Mouse (Mus musculus): ENCODE data around the gene Zfp747. TPM values are rescaled to one million over a fixed set of nuclear protein-coding genes. Genes with fewer than 3 reads are reported as not detected.
"Not testable (repeated sequence)": the region's sequence is repeated elsewhere in the genome, so short reads cannot be mapped to it uniquely, and the experiment has no call there.

The Zfp747 gene
- polyA plus RNA-seq, 1 experiment: 15.0 TPM

DNA sequence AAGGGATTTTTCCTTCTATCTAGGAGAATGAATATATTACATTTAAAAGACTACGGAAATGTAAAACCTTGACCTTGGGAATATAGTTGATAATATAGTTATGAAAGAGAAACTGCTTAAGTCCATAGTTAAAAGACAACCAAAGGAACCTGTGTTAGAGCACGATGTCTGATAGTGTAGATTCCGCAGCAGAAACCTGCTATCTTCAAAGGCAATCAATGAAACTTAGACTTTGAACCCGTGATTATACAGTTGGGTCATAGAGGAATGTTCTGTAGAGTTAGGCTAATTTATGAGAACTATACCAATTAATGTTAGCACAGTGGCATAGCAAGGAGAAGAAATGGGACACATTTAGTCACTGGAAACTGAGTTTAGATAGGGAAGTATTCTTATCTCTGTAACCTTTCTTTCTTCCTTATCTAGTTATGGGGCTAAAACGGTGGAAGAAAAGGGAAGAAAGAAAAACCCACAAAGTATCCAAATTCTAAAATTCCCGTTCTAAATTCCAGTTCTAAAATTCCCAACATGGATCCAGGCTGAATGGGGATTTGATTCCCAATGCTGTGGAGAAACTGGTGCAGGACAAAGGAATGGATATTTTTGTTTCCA is 2.6 kb upstream of the Zfp747 start:
- WGBS: 26% methylated on average over 6 of the region's 6 CpGs

DNA sequence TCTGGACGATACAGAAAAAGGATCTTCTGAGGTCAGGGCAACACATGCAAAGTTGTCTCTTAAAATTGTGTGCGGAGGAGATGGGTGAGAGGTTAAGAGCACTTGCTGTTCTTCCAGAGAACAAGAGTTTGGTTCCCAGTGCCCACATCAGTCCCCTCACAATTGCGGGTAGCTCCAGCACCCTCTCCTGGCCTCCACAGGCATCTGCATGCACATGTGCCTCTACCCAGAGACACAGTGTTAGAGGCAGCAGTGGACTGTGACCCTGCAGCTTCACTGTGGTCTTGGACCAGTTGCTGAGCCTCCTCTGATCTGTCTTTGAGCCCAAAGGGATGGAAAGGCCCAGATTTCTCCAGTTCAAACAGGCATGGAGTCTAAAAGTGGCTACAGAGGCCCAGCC is 4.0 kb downstream of the Zfp747 start:
- WGBS: 91% methylated on average over 3 of the region's 3 CpGs
- DNase-seq (ENCODE audit: low read depth, low spot score): not testable (repeated sequence)

More for the DNA sequence above, 2.6 kb upstream of the Zfp747 start:
- DNase-seq (ENCODE audit: low read depth, low spot score): no peak

DNA sequence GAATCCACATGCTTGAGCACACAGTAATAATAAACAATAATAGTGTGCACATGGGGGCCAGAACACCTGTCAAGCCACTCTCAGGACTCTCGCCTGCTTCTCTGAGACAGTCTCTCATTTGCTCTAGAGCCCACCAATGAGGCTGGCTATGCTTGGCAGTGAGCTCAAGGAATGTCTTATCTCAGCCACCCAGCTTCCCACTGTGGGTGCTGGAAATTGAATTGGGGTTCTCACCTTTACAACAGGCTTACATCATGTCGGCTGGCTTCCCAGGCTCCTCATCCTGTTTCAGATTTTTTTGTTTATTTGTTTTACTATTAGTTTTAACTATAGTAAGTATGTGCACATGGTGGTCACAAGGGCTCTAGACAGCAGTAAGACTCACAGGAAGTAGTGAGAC is 4.6 kb downstream of the Zfp747 start:
- 77% methylated on average over 2 of the region's 2 CpGs for WGBS
- DNase-seq (ENCODE audit: low read depth, low spot score): no peak

DNA sequence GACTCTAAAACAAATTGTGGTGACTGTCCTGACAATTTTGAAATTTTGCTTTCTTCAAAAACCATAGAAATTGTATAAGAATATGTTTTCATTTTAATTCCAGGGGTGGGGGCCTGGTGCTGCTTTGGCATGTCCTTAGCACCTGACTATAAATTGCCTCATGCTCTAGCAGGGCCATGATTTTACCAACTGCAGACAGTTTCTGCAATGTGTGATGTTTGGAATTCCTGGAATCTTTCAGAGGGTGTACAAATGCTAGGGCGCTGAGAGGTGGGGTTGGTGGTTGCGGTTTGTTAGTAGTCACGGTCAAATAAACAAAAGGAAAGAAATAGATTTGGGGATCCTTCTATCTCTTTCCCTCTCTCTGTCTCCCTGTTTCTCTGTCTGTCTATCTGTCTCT is 9.6 kb downstream of the Zfp747 start:
- DNase-seq (ENCODE audit: low read depth, low spot score): no peak
- 85% methylated on average over 3 of the region's 3 CpGs for WGBS

DNA sequence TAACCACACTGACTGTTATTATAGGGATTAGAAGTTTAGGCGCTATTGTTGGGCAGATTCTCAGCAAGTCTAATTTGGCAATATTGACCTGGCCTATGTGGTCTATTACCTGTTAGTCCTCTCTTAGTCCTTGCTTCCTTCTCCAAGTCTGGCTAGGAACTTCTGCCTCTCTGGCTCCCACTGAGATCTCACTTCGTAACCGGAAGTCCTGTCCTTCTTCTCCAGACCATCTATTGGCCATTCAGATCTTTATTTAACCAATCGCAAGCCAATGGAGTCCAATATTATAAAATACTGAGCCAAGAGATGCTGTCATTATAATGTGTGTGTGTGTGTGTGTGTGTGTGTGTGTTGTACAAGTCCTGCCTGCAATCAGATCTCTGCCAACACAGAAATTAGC is 11.7 kb downstream of the Zfp747 start:
- no peak for DNase-seq (ENCODE audit: low read depth, low spot score)
- 63% methylated on average over 4 of the region's 4 CpGs for WGBS

DNA sequence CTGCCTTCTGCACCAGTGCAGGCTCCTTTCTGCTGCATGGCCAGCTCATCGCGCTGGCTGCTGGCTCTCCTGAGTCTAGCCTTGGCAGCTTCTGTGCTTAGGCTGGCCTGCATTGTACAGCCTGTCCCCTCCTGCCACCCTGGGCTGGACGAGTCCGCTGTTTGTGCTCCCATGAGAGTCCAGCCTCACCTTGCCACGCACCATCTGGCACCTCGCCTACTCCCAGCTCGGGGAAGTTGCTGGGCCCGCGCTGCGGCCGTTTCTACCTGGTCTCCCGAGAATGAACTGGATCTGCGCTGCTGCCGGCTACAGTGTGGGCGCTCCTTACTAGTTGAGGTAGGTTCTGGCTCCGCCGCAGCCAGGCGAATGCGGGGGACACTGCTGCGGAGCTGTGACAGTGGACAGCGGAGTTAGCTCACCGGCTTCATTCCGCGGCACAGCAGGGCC is 12.4 kb downstream of the Zfp747 start:
- WGBS: 20% methylated on average over 24 of the region's 24 CpGs
- no peak for DNase-seq (ENCODE audit: low read depth, low spot score)

DNA sequence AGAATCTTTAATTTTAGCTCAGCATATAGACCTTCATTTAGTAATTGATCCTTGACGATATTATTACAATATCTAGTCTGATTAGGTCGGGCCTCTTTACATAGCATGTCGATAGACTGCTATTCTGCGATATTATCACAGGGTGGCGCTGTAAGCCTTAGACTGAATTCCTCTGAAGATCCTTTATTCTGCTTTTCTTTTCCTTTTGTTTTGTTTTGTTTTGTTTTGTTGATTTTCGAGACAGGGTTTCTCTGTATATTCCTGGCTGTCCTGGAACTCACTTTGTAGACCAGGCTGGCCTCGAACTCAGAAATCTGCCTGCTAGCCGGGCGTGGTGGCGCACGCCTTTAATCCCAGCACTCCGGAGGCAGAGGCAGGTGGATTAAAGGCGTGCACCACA is 13.4 kb downstream of the Zfp747 start:
- WGBS: 12% methylated on average over 13 of the region's 13 CpGs

DNA sequence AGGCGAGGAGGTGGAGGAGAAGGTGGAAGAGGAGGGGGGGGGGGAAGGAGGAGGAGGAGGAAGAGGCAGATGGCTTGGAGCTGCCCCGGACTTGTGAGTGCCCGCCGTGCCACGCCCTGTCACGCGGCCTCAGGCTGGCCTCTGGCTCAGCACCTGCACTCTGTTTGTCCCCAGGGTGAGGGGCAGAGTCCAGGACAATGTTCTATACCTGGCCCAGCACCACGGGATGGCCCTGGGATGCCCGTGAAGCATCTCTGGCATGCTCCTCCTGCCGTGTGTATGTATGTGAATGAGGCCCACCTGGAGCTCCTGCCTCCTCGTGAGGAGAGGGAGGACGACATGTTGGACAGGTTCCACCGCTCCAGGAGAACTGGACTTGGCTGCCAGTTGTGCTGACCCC is 14.4 kb downstream of the Zfp747 start:
- whole genome bisulfite sequencing: 21% methylated on average over 13 of the region's 13 CpGs
- no peak for DNase-seq (ENCODE audit: low read depth, low spot score)

More for the DNA sequence above, 13.4 kb downstream of the Zfp747 start:
- DNase-seq (ENCODE audit: low read depth, low spot score): not testable (repeated sequence)

DNA sequence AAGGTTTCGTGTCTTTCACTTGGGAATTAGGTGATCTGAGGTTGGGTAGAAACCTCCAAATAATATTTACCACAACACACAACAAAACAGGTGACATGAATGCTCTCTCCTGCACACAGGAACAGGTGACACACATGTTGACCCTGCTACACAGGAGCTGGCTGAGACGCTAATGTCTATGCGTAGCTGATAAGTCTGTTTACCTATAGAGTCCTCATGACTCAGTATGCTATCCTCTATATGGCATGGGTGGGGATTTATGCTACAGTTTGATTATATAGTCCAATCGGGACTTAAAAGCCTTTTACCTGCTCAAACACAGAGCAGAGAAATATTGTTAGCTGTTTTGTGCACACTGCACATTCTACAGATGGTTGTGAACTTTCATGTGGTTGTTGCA is 15.6 kb downstream of the Zfp747 start:
- DNase-seq (ENCODE audit: low read depth, low spot score): no peak
- 19% methylated on average over 4 of the region's 4 CpGs for WGBS

DNA sequence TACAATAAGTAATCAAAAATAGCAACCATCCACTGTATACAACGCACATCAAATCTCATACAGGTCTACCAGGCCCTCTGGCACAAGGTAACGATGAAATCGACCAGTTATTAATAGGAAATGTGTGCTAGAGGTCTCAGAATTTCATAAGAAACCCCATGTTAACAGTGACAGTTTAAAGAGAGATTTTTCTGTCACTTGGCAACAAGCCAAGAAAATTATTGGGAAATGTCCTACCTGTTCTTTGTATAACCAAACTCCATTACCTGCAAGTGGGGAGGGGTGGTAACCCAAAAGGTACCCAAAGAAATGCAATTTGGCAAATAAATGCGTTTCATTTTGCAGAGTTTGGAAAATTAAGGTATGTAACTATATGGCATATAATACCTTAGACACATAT is 17.4 kb downstream of the Zfp747 start:
- DNase-seq (ENCODE audit: low read depth, low spot score): no peak

DNA sequence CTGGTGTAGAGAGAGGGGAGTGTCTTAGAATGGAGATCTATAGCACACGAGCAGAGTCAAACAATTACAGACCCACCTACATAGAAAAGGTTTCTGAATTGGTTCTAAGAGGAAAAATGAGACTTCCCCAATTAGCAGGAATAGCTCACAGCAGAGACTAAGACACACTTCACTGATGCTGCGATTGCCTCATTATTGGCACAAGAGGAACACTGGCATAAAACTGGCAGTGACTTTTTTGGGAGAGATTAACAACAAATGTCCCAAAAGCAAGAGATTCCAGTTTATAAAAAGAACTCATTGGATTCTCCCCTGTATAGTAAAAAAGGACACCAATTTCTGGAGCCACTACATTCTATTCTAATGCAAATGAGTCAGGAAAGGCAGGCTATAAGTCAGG is 18.0 kb downstream of the Zfp747 start:
- DNase-seq (ENCODE audit: low read depth, low spot score): no peak
- 61% methylated on average over 2 of the region's 2 CpGs for WGBS

More for the DNA sequence above, 17.4 kb downstream of the Zfp747 start:
- WGBS: 72% methylated on average over 4 of the region's 4 CpGs

DNA sequence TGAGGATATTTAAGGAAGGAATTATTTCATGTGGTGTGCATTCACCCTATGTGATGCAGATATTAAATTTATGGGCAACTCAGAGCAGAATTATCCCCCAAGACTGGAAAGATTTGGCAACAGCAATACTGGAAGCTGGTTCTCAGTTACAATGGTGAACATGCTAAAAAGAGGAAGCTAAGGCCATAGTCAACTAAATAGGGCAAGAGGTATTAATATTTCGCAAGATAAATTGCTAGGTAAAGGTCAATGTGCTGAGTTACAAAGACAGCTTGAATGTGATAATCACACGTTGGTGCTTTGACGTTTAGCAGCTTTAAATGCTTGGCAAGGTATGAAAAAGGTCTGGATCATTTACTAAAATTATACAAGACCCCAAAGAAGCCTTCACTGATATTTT is 20.1 kb downstream of the Zfp747 start:
- DNase-seq (ENCODE audit: low read depth, low spot score): no peak

DNA sequence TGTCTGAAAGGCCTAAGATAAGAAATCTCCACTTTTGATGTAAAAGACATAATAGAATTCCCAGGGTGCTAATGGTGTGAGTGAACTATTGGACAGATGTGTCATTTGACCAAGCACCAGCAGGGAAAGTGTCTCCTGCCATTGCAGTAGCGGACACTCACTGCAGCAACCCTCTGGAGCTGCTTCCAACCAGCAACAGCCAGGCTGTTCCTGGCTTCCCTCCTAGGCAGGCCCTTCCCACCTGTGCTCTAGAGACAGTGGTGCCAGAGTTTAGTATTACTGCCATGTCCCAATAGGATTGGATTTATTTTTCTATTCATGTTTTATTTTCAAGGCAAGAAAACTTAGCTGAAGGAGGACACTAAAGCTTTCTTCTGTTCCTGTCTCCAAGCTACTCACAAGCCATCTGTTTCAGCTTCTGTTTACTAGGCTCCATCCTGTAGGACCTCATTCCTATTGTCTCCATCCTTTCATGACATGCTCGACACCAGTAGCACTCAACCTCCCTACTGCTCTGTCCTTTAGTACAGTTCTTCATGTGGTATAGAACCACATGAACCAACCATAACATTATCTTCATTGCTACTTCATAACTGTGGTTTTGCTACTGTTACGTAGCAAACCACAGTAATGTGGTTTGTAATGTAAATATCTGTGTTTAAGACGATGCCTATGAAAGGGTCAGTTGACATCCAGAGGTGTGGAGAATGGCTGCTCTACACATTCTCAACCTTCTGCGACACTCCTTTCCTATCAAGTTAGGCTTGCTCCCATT is 24.4 kb downstream of the Zfp747 start:
- WGBS: 87% methylated on average over 5 of the region's 5 CpGs
- no peak for DNase-seq (ENCODE audit: low read depth, low spot score)

More for the DNA sequence above, 20.1 kb downstream of the Zfp747 start:
- 57% methylated on average over 3 of the region's 3 CpGs for WGBS

DNA sequence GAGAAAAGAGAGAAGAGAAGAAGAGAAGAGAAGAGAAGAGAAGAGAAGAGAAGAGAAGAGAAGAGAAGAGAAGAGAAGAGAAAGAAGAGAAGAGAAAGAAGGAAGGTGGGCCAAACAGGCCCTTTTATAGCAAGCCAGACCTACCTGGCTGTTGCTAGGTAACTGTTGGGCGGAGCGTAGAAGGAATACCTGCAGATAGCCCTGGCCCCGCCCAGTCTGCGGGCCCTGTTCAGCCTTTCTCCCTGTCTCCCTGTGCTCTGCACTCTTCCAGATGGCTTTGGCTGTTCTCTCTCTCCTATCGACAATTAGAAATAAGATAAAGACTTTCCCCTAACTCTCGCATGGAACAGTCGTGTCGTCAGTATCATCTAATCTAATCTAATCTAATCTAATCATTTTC is 29.2 kb downstream of the Zfp747 start:
- peak; percentile 88 for DNase-seq (ENCODE audit: low read depth, low spot score)
- 6% methylated on average over 8 of the region's 8 CpGs for whole genome bisulfite sequencing

DNA sequence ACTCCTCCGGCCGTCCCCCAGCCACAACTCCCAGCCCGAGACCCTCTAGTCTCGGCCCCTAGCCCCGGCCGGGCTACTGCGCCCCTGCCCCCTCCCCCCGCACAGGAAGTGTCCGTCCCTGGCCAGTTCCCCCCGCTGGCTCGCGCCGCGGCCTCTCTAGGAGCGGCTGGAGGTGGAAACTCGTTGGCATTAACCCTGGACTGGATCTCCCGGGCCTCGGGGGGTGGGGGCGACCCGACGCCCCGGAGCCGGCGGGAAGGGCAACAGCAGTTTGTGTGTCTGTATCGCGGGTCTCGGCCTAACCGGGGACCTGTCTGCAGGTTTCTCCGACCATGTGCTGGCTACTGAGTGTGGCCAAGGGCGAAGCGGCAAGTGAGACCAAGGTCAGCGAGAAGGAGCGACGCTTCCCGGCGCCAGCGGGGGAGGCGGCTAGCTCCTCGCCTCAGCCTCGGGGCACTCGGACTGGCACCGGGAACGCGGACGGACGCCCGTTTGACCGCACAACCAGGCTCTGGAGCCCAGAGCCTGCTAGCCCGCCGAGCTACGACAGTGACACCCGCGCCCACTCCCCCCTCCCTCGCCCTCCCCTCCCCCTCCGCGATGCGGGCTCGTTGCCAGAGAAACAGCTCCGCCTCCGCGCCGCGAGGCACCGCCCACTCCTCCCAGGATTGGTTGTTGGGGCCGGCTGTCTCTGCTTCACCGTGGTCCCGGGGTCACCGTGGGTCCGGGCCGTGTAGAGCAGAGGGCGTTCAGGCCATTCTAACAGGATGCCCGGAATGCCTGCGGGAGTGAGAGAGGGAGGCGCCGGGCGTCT is 30.1 kb downstream of the Zfp747 start, which contains the start of gene Zfp768:
Zfp768 (minus strand) TSS at position 78 of the 814 bp plus-strand sequence.
- WGBS: under 1% methylated on average over 75 of the region's 76 CpGs
- DNase-seq (ENCODE audit: low read depth, low spot score): peak; percentile 40

DNA sequence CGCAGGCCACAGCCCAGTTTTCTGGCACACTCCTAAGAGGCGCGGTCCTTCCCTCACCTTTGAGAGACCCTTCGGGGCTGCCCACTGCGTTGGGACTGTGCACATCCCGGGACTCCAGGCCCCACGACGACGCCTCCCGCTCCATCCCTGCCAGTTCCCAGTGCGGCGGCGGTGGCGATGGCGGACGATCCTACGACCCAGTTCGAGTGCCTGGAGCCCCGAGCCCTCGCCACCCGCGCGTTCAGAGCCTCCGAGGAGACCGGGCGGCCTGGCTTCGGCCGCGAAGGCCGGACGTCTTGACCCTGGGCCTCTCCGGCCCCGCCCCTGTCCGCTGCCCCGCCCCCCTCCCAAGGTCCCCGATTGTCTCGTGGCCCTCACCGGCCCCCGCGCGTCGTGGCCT is 30.8 kb downstream of the Zfp747 start:
- DNase-seq (ENCODE audit: low read depth, low spot score): no peak
- 1% methylated on average over 41 of the region's 42 CpGs for WGBS

DNA sequence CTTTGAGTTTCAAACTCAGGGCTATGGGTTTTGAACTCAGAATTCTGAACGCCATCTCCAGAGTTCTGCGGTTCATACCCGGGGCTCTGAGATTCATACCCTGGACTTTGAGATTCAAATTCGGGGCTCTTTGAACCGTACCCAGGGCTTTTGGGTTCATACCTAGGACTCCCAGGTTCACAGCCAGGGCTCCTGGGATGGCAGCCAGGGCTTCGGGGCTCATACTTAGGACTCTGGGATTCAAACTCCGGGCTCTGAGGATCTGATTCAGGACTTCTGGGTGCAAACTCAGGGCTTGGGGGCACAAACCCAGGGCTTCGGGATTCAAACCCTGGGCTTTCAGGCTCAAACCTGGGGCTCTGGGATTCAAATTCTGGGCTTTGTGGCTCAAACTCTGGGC is 31.5 kb downstream of the Zfp747 start:
- WGBS: 76% methylated on average over 8 of the region's 8 CpGs
- no peak for DNase-seq (ENCODE audit: low read depth, low spot score)

DNA sequence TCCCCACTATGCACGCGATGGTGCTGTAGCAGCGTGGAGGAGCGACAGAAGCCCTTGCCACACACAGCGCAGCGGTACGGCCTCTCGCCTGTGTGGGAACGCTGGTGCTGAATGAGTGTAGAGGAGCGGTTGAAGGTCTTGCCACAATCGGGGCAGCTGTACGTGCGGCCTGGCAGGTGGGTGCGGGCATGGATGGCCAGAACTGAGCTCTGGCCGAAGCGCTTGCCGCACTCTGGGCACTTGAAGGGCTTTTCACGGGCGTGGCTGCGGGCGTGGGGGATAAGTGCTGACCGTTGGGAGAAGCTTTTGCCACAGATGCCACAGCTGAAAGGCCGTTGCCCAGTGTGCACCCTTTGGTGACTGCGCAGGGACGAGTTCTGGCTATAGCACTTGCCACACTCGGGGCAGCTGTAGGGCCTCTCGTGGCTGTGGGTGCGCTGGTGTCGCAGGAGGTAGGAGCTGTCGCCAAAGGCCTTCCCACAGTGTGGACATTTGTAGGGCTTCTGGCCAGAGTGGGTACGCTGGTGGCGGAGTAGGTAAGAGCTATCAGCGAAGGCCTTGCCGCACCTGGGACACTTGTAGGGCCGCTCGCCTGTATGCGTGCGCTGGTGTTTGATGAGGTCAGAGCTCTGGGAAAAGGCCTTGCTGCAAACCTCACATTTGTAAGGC is 32.4 kb downstream of the Zfp747 start:
- 88% methylated on average over 38 of the region's 38 CpGs for WGBS
- DNase-seq (ENCODE audit: low read depth, low spot score): no peak

DNA sequence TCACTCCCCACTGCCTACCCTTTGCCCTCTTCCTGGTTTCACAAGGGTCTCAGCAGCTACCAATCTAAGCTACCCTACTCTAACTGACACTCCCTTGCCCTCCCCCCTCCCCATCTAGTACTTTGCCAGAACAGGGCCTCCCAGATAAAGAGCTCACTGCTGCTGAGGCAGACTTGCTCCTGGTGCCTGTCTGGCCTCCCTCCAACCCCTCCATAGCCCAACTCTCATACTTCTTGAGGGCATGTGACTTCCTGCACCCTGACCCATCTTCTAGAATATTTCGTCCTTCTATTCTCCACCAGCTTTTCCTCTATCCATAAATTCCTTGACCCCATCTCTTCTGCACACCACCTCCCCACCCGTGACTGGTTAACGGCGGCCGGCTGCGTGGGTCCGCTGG is 33.0 kb downstream of the Zfp747 start:
- WGBS: 96% methylated on average over 7 of the region's 7 CpGs
- DNase-seq (ENCODE audit: low read depth, low spot score): no peak

DNA sequence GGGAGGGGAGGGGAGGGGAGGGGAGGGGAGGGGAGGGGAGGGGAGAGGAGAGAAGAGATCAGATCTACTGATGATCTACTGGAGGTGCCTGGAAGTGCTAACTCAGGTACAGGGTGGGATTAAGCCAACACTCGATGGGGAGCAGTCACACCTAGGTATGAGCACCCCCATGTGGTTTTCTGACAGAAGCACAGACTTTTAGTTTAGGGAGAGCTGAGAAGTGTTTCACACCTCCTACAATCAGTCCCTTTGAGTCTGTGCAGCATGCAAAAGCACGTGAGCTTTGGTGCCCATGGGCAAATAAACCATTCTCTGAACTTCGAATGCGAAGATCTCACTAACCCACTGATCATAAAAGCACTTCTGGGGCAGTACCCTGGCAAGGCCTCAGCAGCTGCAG is 33.5 kb downstream of the Zfp747 start:
- 27% methylated on average over 4 of the region's 4 CpGs for WGBS

More for the DNA sequence above, 33.5 kb downstream of the Zfp747 start:
- no peak for DNase-seq (ENCODE audit: low read depth, low spot score)
